ENCODE assay signal across 7 mouse cellular contexts in genomic region chr4:151411641-151412061, GRCm38 (mm10).
DNase-seq lines count a peak whose midpoint lies in the region; ATAC-seq and TF ChIP-seq lines count a peak whose summit lies in the region.

No protein-coding gene starts in this region.

- H3K4me3 ChIP-seq in E14TG2a.4 (replicated peaks; ENCODE audit: low read length), result peak overlapping the region; percentile 26; the same call in 1 of the 2 replicates
- no peak overlapping the region for H3K4me3 ChIP-seq in hindbrain, embryonic 15.5 days
- H3K4me3 ChIP-seq in limb, embryonic 12.5 days (replicated peaks), result no peak overlapping the region

- H3K27ac ChIP-seq in hindbrain, embryonic 15.5 days (replicated peaks), result peak overlapping the region; percentile 56
- H3K27ac ChIP-seq in limb, embryonic 12.5 days, result peak overlapping the region; percentile 62; the same call in 1 of the 2 replicates

- no peaks in the 10 kb centered on the region for H3K9me3 ChIP-seq in E14TG2a.4 (ENCODE audit: low read length)
- H3K9me3 ChIP-seq in hindbrain, embryonic 15.5 days, result no peaks in the 10 kb centered on the region
- H3K9me3 ChIP-seq in limb, embryonic 12.5 days, result peaks cover 7% of the 10 kb centered on the region; the same call in 1 of the 2 replicates

- 36% methylated on average over 14 of the region's 14 CpGs for WGBS in hindbrain, embryonic 15.5 days
- WGBS in limb, embryonic 12.5 days, result 20% methylated on average over 14 of the region's 14 CpGs

- no peak for TF ChIP-seq CTCF in E14TG2a.4 (conservative IDR thresholded peaks at IDR 0.05; ENCODE audit: low read length)

- H3K36me3 ChIP-seq in E14TG2a.4 (ENCODE audit: insufficient read depth, low read length), result no peaks in the 10 kb centered on the region
- H3K36me3 ChIP-seq in hindbrain, embryonic 15.5 days, result no peaks in the 10 kb centered on the region
- no peaks in the 10 kb centered on the region for H3K36me3 ChIP-seq in limb, embryonic 12.5 days

- ATAC-seq in hindbrain, embryonic 15.5 days (ENCODE audit: low FRiP score, low read depth), result no peak
- peak; percentile 58 for ATAC-seq in limb, embryonic 12.5 days (ENCODE audit: insufficient number of reproducible peaks, insufficient read depth, low FRiP score, low TSS enrichment, low read depth)

- H3K4me1 ChIP-seq in E14TG2a.4 (replicated peaks; ENCODE audit: low read depth, low read length), result peaks cover 25% of the 10 kb centered on the region
- peaks cover 29% of the 10 kb centered on the region for H3K4me1 ChIP-seq in hindbrain, embryonic 15.5 days (replicated peaks)
- H3K4me1 ChIP-seq in limb, embryonic 12.5 days (replicated peaks), result peaks cover 36% of the 10 kb centered on the region

- peak; percentile 93 for DNase-seq in 3T3-L1 (ENCODE audit: low read depth, low spot score)
- peak; percentile 44 to 60 for DNase-seq in frontal cortex, postnatal 10 days (ENCODE audit: low spot score in 2 of 2)
- DNase-seq in skeletal muscle tissue, adult 2 months (ENCODE audit: low read depth, low spot score), result peak; percentile 46
- DNase-seq in T-cell, adult 2 months (ENCODE audit: low spot score), result no peak

- H3K27me3 ChIP-seq in E14TG2a.4 (ENCODE audit: insufficient read depth, low read length), result peaks cover 3% of the 10 kb centered on the region; the same call in 1 of the 2 replicates
- no peaks in the 10 kb centered on the region for H3K27me3 ChIP-seq in hindbrain, embryonic 15.5 days
- H3K27me3 ChIP-seq in limb, embryonic 12.5 days, result 0 out of 2 replicates have a peak, but pooled peaks cover 20% of the 10 kb centered on the region

- no peak overlapping the region for H3K4me2 ChIP-seq in hindbrain, embryonic 15.5 days
- peak overlapping the region; percentile 39 for H3K4me2 ChIP-seq in limb, embryonic 12.5 days

- H3K9ac ChIP-seq in hindbrain, embryonic 15.5 days, result no peak overlapping the region
- H3K9ac ChIP-seq in limb, embryonic 12.5 days (replicated peaks), result no peak overlapping the region
